Mouse (Mus musculus): ENCODE results near the gene Ift81.
"Not testable (repeated sequence)": the region's sequence is repeated elsewhere in the genome, so short reads cannot be mapped to it uniquely, and the experiment has no call there.

The Ift81 gene

GRCm38 (mm10) chr5:122613908-122614732, at the start of gene Ift81:
Ift81 (minus strand) TSS chr5:122614518.
- peak; percentile 99 for DNase-seq

GRCm38 (mm10) chr5:122662501-122662900, 48.2 kb upstream of the Ift81 start:
- DNase-seq: no peak

GRCm38 (mm10) chr5:122656808-122657207, 42.5 kb upstream of the Ift81 start:
- DNase-seq: no peak

GRCm38 (mm10) chr5:122654268-122654573, 39.9 kb upstream of the Ift81 start:
- no peak for DNase-seq

- no peak for DNase-seq
Measured at GRCm38 (mm10) chr5:122653446-122654267, 39.3 kb upstream of the Ift81 start.

- DNase-seq: no peak
Measured at GRCm38 (mm10) chr5:122653112-122653445, 38.8 kb upstream of the Ift81 start.

GRCm38 (mm10) chr5:122652506-122652905, 38.2 kb upstream of the Ift81 start:
- no peak for DNase-seq

- DNase-seq: no peak
Measured at GRCm38 (mm10) chr5:122650100-122650499, 35.8 kb upstream of the Ift81 start.

GRCm38 (mm10) chr5:122649264-122649663, 34.9 kb upstream of the Ift81 start:
- no peak for DNase-seq

GRCm38 (mm10) chr5:122647952-122648374, 33.6 kb upstream of the Ift81 start:
- not testable (repeated sequence) for DNase-seq

- DNase-seq: no peak
Measured at GRCm38 (mm10) chr5:122647256-122647924, 33.1 kb upstream of the Ift81 start.

- no peak for DNase-seq
Measured at GRCm38 (mm10) chr5:122646050-122646449, 31.7 kb upstream of the Ift81 start.

- DNase-seq: no peak
Measured at GRCm38 (mm10) chr5:122645290-122645689, 31.0 kb upstream of the Ift81 start.

- no peak for DNase-seq
Measured at GRCm38 (mm10) chr5:122644111-122644607, 29.8 kb upstream of the Ift81 start.

- peak; percentile 46 for DNase-seq
Measured at GRCm38 (mm10) chr5:122643701-122644100, 29.4 kb upstream of the Ift81 start, which contains the start of gene P2rx7. P2rx7 (plus strand) TSS chr5:122643911.

- DNase-seq: no peak
Measured at GRCm38 (mm10) chr5:122639986-122640385, 25.7 kb upstream of the Ift81 start.

- no peak for DNase-seq
Measured at GRCm38 (mm10) chr5:122639517-122639916, 25.2 kb upstream of the Ift81 start.

GRCm38 (mm10) chr5:122638296-122638695, 24.0 kb upstream of the Ift81 start:
- no peak for DNase-seq

- DNase-seq: no peak
Measured at GRCm38 (mm10) chr5:122636958-122637357, 22.6 kb upstream of the Ift81 start.

GRCm38 (mm10) chr5:122636308-122636707, 22.0 kb upstream of the Ift81 start:
- no peak for DNase-seq

- DNase-seq: no peak
Measured at GRCm38 (mm10) chr5:122635228-122635627, 20.9 kb upstream of the Ift81 start.

- peak; percentile 96 for DNase-seq
Measured at GRCm38 (mm10) chr5:122627243-122627642, 12.9 kb upstream of the Ift81 start.

- DNase-seq: no peak
Measured at GRCm38 (mm10) chr5:122625565-122626252, 11.4 kb upstream of the Ift81 start.
